Mouse (Mus musculus) small intestine, adult 2 months (tissue): ENCODE measurements around the gene Cmtm8.

ENCODE experiments used
- CTCF ChIP-seq: fragments of 200-500 bp; IDR thresholded peaks from 2 replicates; pipeline ENCODE4 v1.5.1; 2012; ENCODE audit warnings: low read depth, mild to moderate bottlenecking, control low read depth, inconsistent platforms, low read length, moderate library complexity, mixed read lengths; ENCODE audit not compliant: insufficient replicate concordance, insufficient read length; ENCODE audit errors: extremely low read depth
- POLR2A ChIP-seq: fragments of 200-500 bp; IDR thresholded peaks from 2 replicates; pipeline ENCODE4 v1.6.1; 2012; ENCODE audit warnings: low read depth, mild to moderate bottlenecking, control low read depth, inconsistent platforms, low read length, moderate library complexity

DNA sequence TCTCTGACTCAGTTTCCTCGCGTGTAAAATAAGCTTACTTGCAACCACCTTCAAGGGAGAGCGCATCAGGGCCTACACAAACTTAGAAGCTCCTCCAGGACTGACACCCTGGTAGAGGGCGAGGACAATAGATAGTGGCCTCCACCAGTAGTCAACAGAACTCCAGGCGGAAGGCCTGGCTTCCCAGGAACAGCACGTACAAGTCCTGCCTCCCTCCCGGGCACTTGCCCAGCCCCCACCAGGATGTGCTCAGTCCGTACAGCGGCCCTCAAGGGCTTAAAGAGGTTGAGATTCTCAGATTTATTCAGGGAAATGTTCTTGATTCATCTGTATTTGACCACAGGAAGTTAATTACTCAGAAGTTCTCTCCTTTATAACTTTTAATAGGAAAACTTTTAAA, 1.1 kb downstream of the Cmtm8 start:
- TF ChIP-seq POLR2A (no peak), CTCF (no peak)
